ENCODE assay signal across 27 mouse cellular contexts in genomic region chr4:78785378-78785774, GRCm38 (mm10).
DNase-seq lines count a peak whose midpoint lies in the region; ATAC-seq and TF ChIP-seq lines count a peak whose summit lies in the region.
"Had no signal": no experiment of that assay in that cellular context is flagged by ENCODE, and none has a peak within 500 bp of the region (broad histone marks: within the 10 kb centered on the region; RNA-seq: fewer than 3 reads in every experiment).

No protein-coding gene starts in this region.

- 0 out of 2 replicates have a peak, but pooled peaks have one; percentile 22 for ATAC-seq in embryonic facial prominence, embryonic 12.5 days (ENCODE audit: insufficient number of reproducible peaks, insufficient read depth, low FRiP score, low TSS enrichment)
- peak; percentile 86 for ATAC-seq in kidney, embryonic 15.5 days (replicated peaks; ENCODE audit: low FRiP score)
- no peak for ATAC-seq in kidney, postnatal 0 days (replicated peaks; ENCODE audit: low FRiP score, low read depth)
- no peak for ATAC-seq in embryonic facial prominence, embryonic 14.5 days (ENCODE audit: low read depth)
- ATAC-seq: activated CD4-positive, CD25-positive, alpha-beta regulatory T cell, adult 4 months; CD4-positive, CD25-positive, alpha-beta regulatory T cell, adult 4 months; forebrain, embryonic 14.5 days; forebrain, embryonic 16.5 days; Patski had no signal

- no peak overlapping the region for H3K27ac ChIP-seq in embryonic facial prominence, embryonic 12.5 days
- H3K27ac ChIP-seq in embryonic facial prominence, embryonic 10.5 days (replicated peaks) = no peak overlapping the region
- no peak overlapping the region for H3K27ac ChIP-seq in kidney, embryonic 15.5 days
- H3K27ac ChIP-seq in kidney, postnatal 0 days = no peak overlapping the region
- H3K27ac ChIP-seq in kidney, adult 2 months (ENCODE audit: insufficient read depth, low read depth, low read length) = no peak overlapping the region
- H3K27ac ChIP-seq in embryonic facial prominence, embryonic 14.5 days (replicated peaks; ENCODE audit: low read depth, low read length) = no peak overlapping the region
- H3K27ac ChIP-seq: embryonic facial prominence, embryonic 15.5 days; forebrain, embryonic 10.5 days; forebrain, embryonic 12.5 days had no signal

- no peak for TF ChIP-seq POLR2A in kidney, adult 2 months (IDR thresholded peaks at IDR 0.05; ENCODE audit: low read depth, low read length)

- no peaks in the 10 kb centered on the region for H3K9me3 ChIP-seq in embryonic facial prominence, embryonic 12.5 days
- no peaks in the 10 kb centered on the region for H3K9me3 ChIP-seq in embryonic facial prominence, embryonic 10.5 days
- H3K9me3 ChIP-seq in kidney, embryonic 15.5 days (replicated peaks) = no peaks in the 10 kb centered on the region
- no peaks in the 10 kb centered on the region for H3K9me3 ChIP-seq in kidney, postnatal 0 days (replicated peaks; ENCODE audit: low read length)
- H3K9me3 ChIP-seq in embryonic facial prominence, embryonic 14.5 days (ENCODE audit: control insufficient read depth, low read length) = no peaks in the 10 kb centered on the region
- H3K9me3 ChIP-seq: embryonic facial prominence, embryonic 15.5 days; forebrain, embryonic 10.5 days; forebrain, embryonic 12.5 days; G1E had no signal

- DNase-seq in embryonic facial prominence, embryonic 10.5 days (ENCODE audit: low spot score) = no peak
- DNase-seq in kidney, postnatal 4 days = no peak
- DNase-seq in kidney, postnatal 0 days (ENCODE audit: low spot score) = peak; percentile 10
- DNase-seq in kidney, adult 2 months = no peak
- peak; percentile 20 for DNase-seq in embryonic facial prominence, embryonic 14.5 days (ENCODE audit: low spot score)
- DNase-seq: adrenal gland, adult 8-10 months; adrenal gland, postnatal 14 days; adrenal gland, postnatal 36 days; B cell, adult 2 months; cerebellum, adult 11-12 months; cerebellum, adult 2 months; cerebellum, adult 9-10 months; cerebellum, postnatal 10 days; cerebellum, postnatal 25 days had no signal

- 26% methylated on average over 1 of the region's 1 CpGs for WGBS in embryonic facial prominence, embryonic 12.5 days
- 26% methylated on average over 1 of the region's 1 CpGs for WGBS in embryonic facial prominence, embryonic 10.5 days
- 24% methylated on average over 1 of the region's 1 CpGs for WGBS in kidney, embryonic 15.5 days
- 12% methylated on average over 1 of the region's 1 CpGs for WGBS in kidney, postnatal 0 days
- 34% methylated on average over 1 of the region's 1 CpGs for whole genome bisulfite sequencing in kidney, adult 2 months
- WGBS in embryonic facial prominence, embryonic 14.5 days = 23% methylated on average over 1 of the region's 1 CpGs

- H3K4me3 ChIP-seq in embryonic facial prominence, embryonic 12.5 days = no peak overlapping the region
- H3K4me3 ChIP-seq in embryonic facial prominence, embryonic 10.5 days = no peak overlapping the region
- H3K4me3 ChIP-seq in kidney, embryonic 15.5 days (replicated peaks) = no peak overlapping the region
- H3K4me3 ChIP-seq in kidney, postnatal 0 days (replicated peaks; ENCODE audit: low read depth, low read length) = no peak overlapping the region
- no peak overlapping the region for H3K4me3 ChIP-seq in kidney, adult 2 months (ENCODE audit: insufficient read depth, low read depth, low read length)
- H3K4me3 ChIP-seq in embryonic facial prominence, embryonic 14.5 days (ENCODE audit: low read depth, low read length) = no peak overlapping the region
- H3K4me3 ChIP-seq: embryonic facial prominence, embryonic 15.5 days; erythroblast, embryonic 14.5 days; forebrain, embryonic 10.5 days; forebrain, embryonic 12.5 days had no signal

- H3K36me3 ChIP-seq in embryonic facial prominence, embryonic 12.5 days = no peaks in the 10 kb centered on the region
- no peaks in the 10 kb centered on the region for H3K36me3 ChIP-seq in embryonic facial prominence, embryonic 10.5 days (replicated peaks)
- no peaks in the 10 kb centered on the region for H3K36me3 ChIP-seq in kidney, embryonic 15.5 days
- H3K36me3 ChIP-seq in kidney, postnatal 0 days (ENCODE audit: insufficient read depth, low read length) = no peaks in the 10 kb centered on the region
- H3K36me3 ChIP-seq in kidney, adult 2 months (ENCODE audit: control insufficient read depth, insufficient read depth, low read length) = no peaks in the 10 kb centered on the region
- H3K36me3 ChIP-seq in embryonic facial prominence, embryonic 14.5 days (ENCODE audit: control insufficient read depth, insufficient read depth, low read length) = no peaks in the 10 kb centered on the region
- H3K36me3 ChIP-seq: embryonic facial prominence, embryonic 15.5 days; forebrain, embryonic 10.5 days; forebrain, embryonic 12.5 days; G1E had no signal

- TF ChIP-seq CTCF in kidney, postnatal 0 days (IDR thresholded peaks at IDR 0.05; ENCODE audit: low read depth) = no peak
- TF ChIP-seq CTCF in kidney, adult 2 months (conservative IDR thresholded peaks at IDR 0.05; ENCODE audit: insufficient read depth, insufficient read length, low read depth, low read length) = no peak

- no peak overlapping the region for H3K4me2 ChIP-seq in embryonic facial prominence, embryonic 12.5 days (replicated peaks)
- H3K4me2 ChIP-seq in kidney, embryonic 15.5 days = no peak overlapping the region
- H3K4me2 ChIP-seq in kidney, postnatal 0 days (ENCODE audit: low read length) = no peak overlapping the region
- H3K4me2 ChIP-seq in embryonic facial prominence, embryonic 14.5 days (ENCODE audit: low read depth, low read length) = no peak overlapping the region
- H3K4me2 ChIP-seq: embryonic facial prominence, embryonic 15.5 days; forebrain, embryonic 12.5 days had no signal

- H3K9ac ChIP-seq in embryonic facial prominence, embryonic 12.5 days = no peak overlapping the region
- H3K9ac ChIP-seq in kidney, embryonic 15.5 days = no peak overlapping the region
- no peak overlapping the region for H3K9ac ChIP-seq in kidney, postnatal 0 days (ENCODE audit: low read depth, low read length)
- H3K9ac ChIP-seq in embryonic facial prominence, embryonic 14.5 days (ENCODE audit: low read depth, low read length) = no peak overlapping the region
- H3K9ac ChIP-seq: embryonic facial prominence, embryonic 15.5 days; forebrain, embryonic 12.5 days had no signal

- peaks cover 3% of the 10 kb centered on the region; the same call in 1 of the 2 replicates for H3K4me1 ChIP-seq in embryonic facial prominence, embryonic 12.5 days
- peaks cover 6% of the 10 kb centered on the region; the same call in 1 of the 2 replicates for H3K4me1 ChIP-seq in embryonic facial prominence, embryonic 10.5 days
- 0 out of 2 replicates have a peak, but pooled peaks cover 2% of the 10 kb centered on the region for H3K4me1 ChIP-seq in kidney, embryonic 15.5 days
- no peaks in the 10 kb centered on the region for H3K4me1 ChIP-seq in kidney, postnatal 0 days (replicated peaks; ENCODE audit: insufficient read depth, low read length)
- H3K4me1 ChIP-seq in kidney, adult 2 months (ENCODE audit: control insufficient read depth, insufficient read depth, low read length) = no peaks in the 10 kb centered on the region
- H3K4me1 ChIP-seq in embryonic facial prominence, embryonic 14.5 days (ENCODE audit: control insufficient read depth, insufficient read depth, low read length) = no peaks in the 10 kb centered on the region
- H3K4me1 ChIP-seq: embryonic facial prominence, embryonic 15.5 days; forebrain, embryonic 10.5 days; forebrain, embryonic 12.5 days had no signal

- H3K27me3 ChIP-seq in embryonic facial prominence, embryonic 12.5 days = no peaks in the 10 kb centered on the region
- H3K27me3 ChIP-seq in embryonic facial prominence, embryonic 10.5 days (replicated peaks; ENCODE audit: low read depth, poor library complexity, severe bottlenecking) = no peaks in the 10 kb centered on the region
- no peaks in the 10 kb centered on the region for H3K27me3 ChIP-seq in kidney, embryonic 15.5 days
- no peaks in the 10 kb centered on the region for H3K27me3 ChIP-seq in kidney, postnatal 0 days (ENCODE audit: insufficient read depth, low read length)
- H3K27me3 ChIP-seq in kidney, adult 2 months (replicated peaks; ENCODE audit: control insufficient read depth, insufficient read depth, low read length) = no peaks in the 10 kb centered on the region
- no peaks in the 10 kb centered on the region for H3K27me3 ChIP-seq in embryonic facial prominence, embryonic 14.5 days (replicated peaks; ENCODE audit: control insufficient read depth, insufficient read depth, low read length)
- H3K27me3 ChIP-seq: CH12.LX; embryonic facial prominence, embryonic 15.5 days; forebrain, embryonic 12.5 days; Patski had no signal

Comparison
In these comparisons a context has a peak if more than half of its experiments do, and no peak if none do; other contexts are left out.
1. ATAC-seq: peak in embryonic facial prominence, embryonic 12.5 days (single experiment) and kidney, embryonic 15.5 days (single experiment); none in kidney, postnatal 0 days (single experiment) and embryonic facial prominence, embryonic 14.5 days (single experiment).
2. DNase-seq: peak in kidney, postnatal 0 days (single experiment) and embryonic facial prominence, embryonic 14.5 days (single experiment); none in embryonic facial prominence, embryonic 10.5 days (single experiment), kidney, postnatal 4 days (0 of 2) and kidney, adult 2 months (single experiment).